Mouse (Mus musculus) spleen, adult 2 months (tissue): ENCODE data around the gene Gm48551.

Experiments used
- CTCF ChIP-seq: fragments of 200-500 bp; IDR thresholded peaks from 2 replicates; pipeline ENCODE4 v1.5.1; 2011; ENCODE audit warnings: mild to moderate bottlenecking, inconsistent platforms; ENCODE audit not compliant: insufficient read depth, insufficient read length, insufficient replicate concordance; ENCODE audit errors: extremely low read depth
- POLR2A ChIP-seq: fragments of 200-500 bp; IDR thresholded peaks from 2 replicates; pipeline ENCODE4 v1.6.1; 2011; ENCODE audit warnings: low read depth, low read length, inconsistent platforms

DNA sequence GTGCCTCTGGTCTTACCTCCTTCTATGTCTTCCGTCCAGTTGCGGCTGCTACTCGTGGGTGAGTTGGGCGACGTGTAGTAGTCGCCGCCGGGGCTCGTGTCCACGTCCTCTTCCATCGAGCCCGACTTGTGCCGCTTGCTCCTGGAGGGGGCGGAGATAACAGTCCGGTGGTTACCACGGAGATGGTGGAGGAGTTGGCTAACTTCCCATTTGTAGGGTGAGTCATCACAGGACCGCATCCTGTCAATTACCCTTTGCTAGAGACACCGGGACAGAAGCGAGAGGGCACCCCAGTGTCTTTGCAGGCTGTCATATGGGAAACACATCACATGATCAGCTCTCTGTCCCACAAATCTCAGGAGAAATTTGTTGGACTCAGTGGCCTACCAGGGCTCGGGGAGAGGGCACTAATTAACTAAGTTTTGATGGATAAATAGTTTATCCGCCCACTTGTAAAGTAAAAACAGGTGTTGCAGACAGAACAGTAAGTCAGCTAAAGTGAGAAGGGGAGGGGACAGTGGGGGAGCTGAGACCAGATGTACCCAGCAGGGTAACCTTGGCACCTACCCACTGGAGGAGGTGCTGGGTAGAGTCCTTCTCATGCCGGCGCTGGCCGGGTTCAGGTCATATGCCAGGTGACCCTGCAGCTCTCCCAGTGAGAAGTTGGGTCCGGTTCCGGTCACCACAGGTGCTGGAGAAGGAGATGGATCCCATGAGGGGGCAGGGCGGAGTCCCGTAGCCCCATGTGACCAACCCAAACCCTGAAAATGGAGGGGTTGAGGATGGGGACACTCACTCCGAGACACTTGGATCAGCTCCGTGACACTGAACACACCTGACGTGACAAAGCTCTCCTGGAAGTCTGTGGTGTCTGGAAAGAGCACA is 23.5 kb downstream of the Gm48551 start:
- no peak for TF ChIP-seq CTCF
- no peak for TF ChIP-seq POLR2A
